Mouse (Mus musculus): ENCODE measurements around the gene Hist2h2be. TPM values are rescaled to one million over a fixed set of nuclear protein-coding genes. Genes with fewer than 3 reads are reported as not detected.

The Hist2h2be gene
- polyA plus RNA-seq, 1 experiment from 2014 or later: 20.6 TPM

Other genes with a start within 250 kb of the Hist2h2be start
- gene Plekho1, start 225.1 kb upstream of the Hist2h2be start, polyA plus RNA-seq (2014; fragmentation: Illumina TruSeq; extraction: RNeasy Lipid Tissue Mini Kit (QIAGEN cat#74804); ENCODE audit: low read depth, low replicate concordance): 7.5 TPM
- 59.9 TPM for gene Vps45, start 162.7 kb upstream of the Hist2h2be start, polyA plus RNA-seq (2014; fragmentation: Illumina TruSeq; extraction: RNeasy Lipid Tissue Mini Kit (QIAGEN cat#74804); ENCODE audit: low read depth, low replicate concordance)
- 23.3 TPM for gene Otud7b, start 116.6 kb upstream of the Hist2h2be start, polyA plus RNA-seq (2014; fragmentation: Illumina TruSeq; extraction: RNeasy Lipid Tissue Mini Kit (QIAGEN cat#74804); ENCODE audit: low read depth, low replicate concordance)
- gene Mtmr11, start 59.1 kb upstream of the Hist2h2be start, polyA plus RNA-seq (2014; fragmentation: Illumina TruSeq; extraction: RNeasy Lipid Tissue Mini Kit (QIAGEN cat#74804); ENCODE audit: low read depth, low replicate concordance): 27.1 TPM
- 12.5 TPM for gene Sf3b4, start 48.8 kb upstream of the Hist2h2be start, polyA plus RNA-seq (2014; fragmentation: Illumina TruSeq; extraction: RNeasy Lipid Tissue Mini Kit (QIAGEN cat#74804); ENCODE audit: low read depth, low replicate concordance)
- 0.85 TPM for gene Sv2a, start 40.0 kb upstream of the Hist2h2be start, polyA plus RNA-seq (2014; fragmentation: Illumina TruSeq; extraction: RNeasy Lipid Tissue Mini Kit (QIAGEN cat#74804); ENCODE audit: low read depth, low replicate concordance)
- 1.4 TPM for gene Bola1, start 1.4 kb upstream of the Hist2h2be start, polyA plus RNA-seq (2014; fragmentation: Illumina TruSeq; extraction: RNeasy Lipid Tissue Mini Kit (QIAGEN cat#74804); ENCODE audit: low read depth, low replicate concordance)
- gene Hist2h2ab, start 1.3 kb upstream of the Hist2h2be start, polyA plus RNA-seq (2014; fragmentation: Illumina TruSeq; extraction: RNeasy Lipid Tissue Mini Kit (QIAGEN cat#74804); ENCODE audit: low read depth, low replicate concordance): not detected
- gene Hist2h2ac, start 239 bp upstream of the Hist2h2be start, polyA plus RNA-seq (2014; fragmentation: Illumina TruSeq; extraction: RNeasy Lipid Tissue Mini Kit (QIAGEN cat#74804); ENCODE audit: low read depth, low replicate concordance): not detected
- 3.4 TPM for gene Hist2h3c2, start 18.0 kb downstream of the Hist2h2be start, polyA plus RNA-seq (2014; fragmentation: Illumina TruSeq; extraction: RNeasy Lipid Tissue Mini Kit (QIAGEN cat#74804); ENCODE audit: low read depth, low replicate concordance)
- gene Hist2h2aa2, start 19.2 kb downstream of the Hist2h2be start, polyA plus RNA-seq (2014; fragmentation: Illumina TruSeq; extraction: RNeasy Lipid Tissue Mini Kit (QIAGEN cat#74804); ENCODE audit: low read depth, low replicate concordance): not detected
- not detected for gene Hist2h2aa1, start 24.4 kb downstream of the Hist2h2be start, polyA plus RNA-seq (2014; fragmentation: Illumina TruSeq; extraction: RNeasy Lipid Tissue Mini Kit (QIAGEN cat#74804); ENCODE audit: low read depth, low replicate concordance)
- gene Hist2h3c1, start 25.6 kb downstream of the Hist2h2be start, polyA plus RNA-seq (2014; fragmentation: Illumina TruSeq; extraction: RNeasy Lipid Tissue Mini Kit (QIAGEN cat#74804); ENCODE audit: low read depth, low replicate concordance): 65.9 TPM
- 1.8 TPM for gene Hist2h4, start 42.2 kb downstream of the Hist2h2be start, polyA plus RNA-seq (2014; fragmentation: Illumina TruSeq; extraction: RNeasy Lipid Tissue Mini Kit (QIAGEN cat#74804); ENCODE audit: low read depth, low replicate concordance)
- not detected for gene Hist2h3b, start 47.5 kb downstream of the Hist2h2be start, polyA plus RNA-seq (2014; fragmentation: Illumina TruSeq; extraction: RNeasy Lipid Tissue Mini Kit (QIAGEN cat#74804); ENCODE audit: low read depth, low replicate concordance)
- gene Hist2h2bb, start 48.6 kb downstream of the Hist2h2be start, polyA plus RNA-seq (2014; fragmentation: Illumina TruSeq; extraction: RNeasy Lipid Tissue Mini Kit (QIAGEN cat#74804); ENCODE audit: low read depth, low replicate concordance): not detected
- gene Fcgr1, start 72.8 kb downstream of the Hist2h2be start, polyA plus RNA-seq (2014; fragmentation: Illumina TruSeq; extraction: RNeasy Lipid Tissue Mini Kit (QIAGEN cat#74804); ENCODE audit: low read depth, low replicate concordance): 1.2 TPM
- not detected for gene BC107364, start 231.2 kb downstream of the Hist2h2be start, polyA plus RNA-seq (2014; fragmentation: Illumina TruSeq; extraction: RNeasy Lipid Tissue Mini Kit (QIAGEN cat#74804); ENCODE audit: low read depth, low replicate concordance)